Mouse (Mus musculus) CD4-positive, CD25-positive, alpha-beta regulatory T cell, adult 4 months (primary cell): ENCODE data around the gene Pafah1b2. TPM values are rescaled to one million over a fixed set of nuclear protein-coding genes. Genes with fewer than 3 reads are reported as not detected.
A peak's percentile ranks its signal among the peaks of the same experiment; 100 is the strongest.

Experiments used
- ATAC-seq: one replicate; pipeline ENCODE4 v1.8.0; 2017
- polyA plus RNA-seq, 2 experiments: library from polyadenylated mRNA; unstranded; fragments of 100-300 nt; shearing (Covaris generic); gene quantifications; one replicate each; pipeline ENCODE4 v1.2.1; 2017

Pafah1b2 gene
- polyA plus RNA-seq, 2 experiments from 2014 or later, result 64.2 to 72.1 TPM

- ATAC-seq, result no peak
Observed at GRCm38 (mm10) chr9:45941329-45941888, 71.1 kb downstream of the Pafah1b2 start.

DNA sequence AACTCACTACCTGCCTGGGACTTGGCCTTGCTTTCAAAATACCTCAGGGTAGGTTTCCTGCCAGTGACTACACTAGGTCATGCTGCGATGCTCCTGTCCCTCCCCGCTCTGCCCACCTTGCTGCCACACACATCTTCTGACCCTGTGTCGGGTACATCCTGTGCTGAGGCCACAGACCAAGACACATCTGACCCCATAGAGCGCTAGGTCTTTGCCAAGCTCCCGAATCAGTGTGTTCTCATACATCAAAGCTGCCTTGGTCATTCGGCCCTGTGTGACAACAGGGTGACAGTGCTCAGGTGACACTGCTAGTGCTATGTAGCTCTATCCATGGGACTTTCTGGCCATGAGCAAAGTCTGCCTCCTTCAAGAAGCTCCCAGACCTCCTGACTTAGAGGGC is 72.7 kb downstream of the Pafah1b2 start:
- no peak for ATAC-seq

DNA sequence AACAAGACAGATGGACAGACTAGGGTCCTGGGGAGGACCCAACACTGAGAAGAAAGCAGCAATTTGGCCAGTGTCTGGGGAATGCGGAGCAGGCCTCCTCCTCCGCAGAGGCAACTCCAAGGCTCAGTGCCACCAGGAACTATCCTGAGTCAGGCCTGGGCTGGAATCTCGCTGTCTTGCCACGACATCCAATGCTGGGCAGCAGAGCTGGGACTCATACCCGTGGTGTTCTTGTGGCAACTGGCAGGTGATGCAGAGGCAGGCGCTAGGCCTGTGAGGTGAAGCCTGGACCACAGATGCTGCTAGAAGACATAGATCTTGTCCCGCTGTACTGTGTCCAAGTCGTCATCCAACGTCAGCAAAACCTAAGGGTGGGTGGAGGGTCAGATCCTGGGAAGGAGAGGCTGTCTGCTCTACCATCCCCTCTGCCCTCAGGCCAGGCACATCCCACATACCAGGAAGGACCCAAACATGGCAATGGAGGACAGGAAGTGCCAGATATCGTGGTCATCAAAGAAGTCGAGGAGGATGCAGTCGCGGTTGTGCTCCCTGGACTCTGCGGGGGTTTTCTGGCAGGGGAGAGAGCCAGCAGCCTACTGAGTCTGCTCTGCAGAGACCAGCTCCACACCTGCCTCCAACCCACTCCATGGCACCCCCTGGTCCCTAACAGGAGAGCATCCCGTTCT is 73.4 kb downstream of the Pafah1b2 start:
- no peak for ATAC-seq

DNA sequence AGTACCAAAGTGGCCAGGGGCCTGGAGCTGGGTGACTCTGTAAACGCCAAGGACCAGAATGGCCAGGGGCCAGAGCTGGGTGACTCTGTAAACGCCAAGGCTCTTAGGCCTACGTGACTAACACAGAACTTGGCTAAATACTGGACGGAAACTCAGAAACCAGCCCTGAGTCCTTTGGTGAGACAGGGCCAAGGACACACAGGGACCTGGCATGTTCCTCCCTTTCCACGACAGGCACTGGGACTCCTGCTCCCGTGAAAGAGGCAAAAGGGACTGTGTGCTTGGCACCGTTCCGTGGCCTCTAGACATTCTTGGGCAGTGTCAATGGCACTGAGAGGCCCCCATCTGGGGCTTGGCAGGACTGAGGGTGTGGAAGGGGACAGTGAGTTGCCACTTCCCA is 74.4 kb downstream of the Pafah1b2 start:
- no peak for ATAC-seq

DNA sequence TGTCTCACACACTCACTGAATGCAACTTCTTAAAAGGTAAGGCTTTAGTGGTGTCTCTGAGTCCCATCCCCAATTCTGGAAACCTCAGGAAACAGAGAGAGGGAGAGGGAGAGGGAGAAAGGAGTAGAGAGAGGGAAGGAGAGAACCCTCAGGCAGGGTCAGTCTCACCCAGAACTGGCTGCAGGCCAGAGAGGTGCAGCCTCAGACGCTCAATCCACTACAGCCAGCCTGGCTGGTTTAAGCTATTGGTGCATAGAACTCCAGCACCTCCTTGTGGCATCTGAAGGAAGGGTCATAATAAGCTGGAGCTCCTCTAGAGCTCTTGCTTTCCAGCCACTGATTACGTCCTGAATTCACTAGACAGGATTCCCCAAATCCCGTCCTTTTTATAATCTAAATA is 75.6 kb downstream of the Pafah1b2 start:
- ATAC-seq, result peak; percentile 80

DNA sequence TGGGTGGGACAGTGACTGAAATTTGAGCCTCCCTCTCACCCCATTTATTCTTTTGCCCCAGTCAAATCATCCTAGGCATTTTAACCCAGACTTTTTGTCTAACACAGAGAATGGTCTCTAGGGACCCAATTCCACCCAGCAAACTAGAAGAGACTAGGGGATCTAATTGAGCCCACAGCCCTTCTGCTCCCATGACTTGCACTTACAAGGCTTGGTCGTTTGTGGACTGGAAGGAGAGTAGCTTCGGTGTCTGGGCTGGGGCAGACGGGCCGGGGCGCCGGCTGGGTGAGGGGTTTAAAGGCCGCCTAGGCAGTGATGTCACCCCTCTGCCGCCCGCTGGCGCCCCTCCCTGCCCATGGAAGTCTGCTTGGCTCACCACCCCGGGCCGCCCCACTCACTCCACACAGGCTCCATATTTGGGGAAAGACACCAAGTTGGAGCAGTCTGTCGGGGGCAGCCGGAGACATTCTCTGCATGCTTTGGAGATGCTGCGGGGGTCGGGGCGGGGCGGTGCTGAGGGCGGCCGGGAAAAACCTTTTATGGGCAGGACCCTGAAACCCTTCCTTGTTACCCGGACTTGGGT is 76.8 kb downstream of the Pafah1b2 start, which contains the start of gene Tagln:
Gene Tagln, minus strand, starts transcription at position 431 of the 583 bp plus-strand sequence.
- no peak for ATAC-seq

GRCm38 (mm10) chr9:45932571-45933415 is 79.7 kb downstream of the Pafah1b2 start:
- no peak for ATAC-seq

GRCm38 (mm10) chr9:45931958-45932357 is 80.5 kb downstream of the Pafah1b2 start:
- ATAC-seq, result no peak

DNA sequence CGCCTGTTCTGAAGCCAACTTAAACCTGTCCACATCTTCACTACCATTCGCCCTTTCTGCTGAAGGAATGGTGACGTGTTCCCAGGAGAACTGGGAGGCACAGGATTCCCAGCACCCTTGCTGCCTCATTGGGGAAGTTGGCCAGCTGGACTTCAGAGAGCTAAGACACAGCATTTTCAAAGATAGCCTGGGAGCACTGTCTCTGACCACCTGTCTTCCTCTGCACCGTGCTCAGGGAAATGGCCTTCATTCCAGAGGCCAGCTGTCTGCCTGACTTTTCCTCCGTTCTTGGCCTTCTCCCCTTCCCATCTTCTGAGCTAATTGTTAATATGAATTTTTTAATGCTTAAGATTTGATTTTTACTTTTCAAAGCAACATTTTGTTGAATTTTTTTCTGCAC is 83.2 kb downstream of the Pafah1b2 start:
- ATAC-seq, result no peak

DNA sequence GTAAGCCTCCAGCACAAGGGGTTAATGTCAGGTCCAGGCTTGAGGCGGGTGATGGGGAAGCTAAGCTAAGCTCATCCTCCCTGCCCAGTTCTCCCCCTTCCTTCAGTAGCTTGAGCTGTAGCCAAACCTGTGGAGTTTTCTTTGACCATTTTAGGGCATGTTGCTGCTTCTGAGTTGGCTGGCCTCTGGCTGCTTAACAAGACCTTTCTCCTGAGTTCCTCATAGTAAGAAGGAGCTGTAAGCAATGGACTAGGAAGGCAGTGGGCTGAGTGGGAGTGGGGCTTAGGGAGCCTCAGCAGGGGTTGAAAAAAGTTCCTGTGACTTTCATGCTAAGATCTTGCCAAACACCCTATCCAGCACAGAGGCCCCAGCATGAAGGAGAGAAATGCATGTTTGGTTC is 92.6 kb downstream of the Pafah1b2 start:
- no peak for ATAC-seq

- no peak for ATAC-seq
Observed at GRCm38 (mm10) chr9:45917041-45917934, 95.2 kb downstream of the Pafah1b2 start.

DNA sequence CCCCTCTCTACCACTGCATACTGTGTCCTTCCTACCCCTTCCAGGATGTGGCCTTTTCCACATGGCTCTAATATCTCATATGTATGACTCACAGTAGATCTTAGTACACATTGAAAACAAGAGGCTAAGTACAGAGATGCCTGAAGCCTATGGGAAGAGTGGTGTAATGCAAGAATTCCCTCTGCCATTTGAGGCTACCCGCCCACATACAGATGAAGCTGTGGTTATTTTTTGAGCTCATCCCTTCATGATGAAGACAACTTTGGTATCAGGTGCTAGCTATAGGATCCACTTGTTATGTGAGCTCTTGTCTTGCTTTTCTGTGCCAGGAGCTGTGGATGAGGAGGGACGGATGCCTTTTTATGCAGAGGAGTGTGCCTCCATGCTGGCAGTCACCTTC is 96.8 kb downstream of the Pafah1b2 start:
- no peak for ATAC-seq

Other genes with a start within 250 kb of the Pafah1b2 start
- gene Cep164, start 184.0 kb downstream of the Pafah1b2 start, polyA plus RNA-seq, result 10 to 100 TPM in 1 of 2 experiments, 1 to 10 TPM in 1; 5.0 to 14.4 TPM
- 10 to 100 TPM; 11.3 to 15.6 TPM for gene Bace1, start 174.1 kb downstream of the Pafah1b2 start, polyA plus RNA-seq
- gene Pcsk7, start 106.2 kb downstream of the Pafah1b2 start, polyA plus RNA-seq, result 10 to 100 TPM; 18.3 to 38.1 TPM
- 10 to 100 TPM; 32.7 to 34.0 TPM for gene Rnf214, start 105.8 kb downstream of the Pafah1b2 start, polyA plus RNA-seq
- gene Tagln, start 76.6 kb downstream of the Pafah1b2 start, polyA plus RNA-seq, result 1 to 10 TPM; 1.1 to 1.6 TPM
- 10 to 100 TPM; 40.5 to 47.2 TPM for gene Sidt2, start 57.4 kb downstream of the Pafah1b2 start, polyA plus RNA-seq
- gene Sik3, start 130 bp upstream of the Pafah1b2 start, polyA plus RNA-seq, result 10 to 100 TPM; 12.8 to 16.0 TPM
- gene Apoa1, start 215.9 kb upstream of the Pafah1b2 start, polyA plus RNA-seq, result not detected
- gene Apoc3, start 222.9 kb upstream of the Pafah1b2 start, polyA plus RNA-seq, result not detected
- not detected for gene Apoa4, start 228.0 kb upstream of the Pafah1b2 start, polyA plus RNA-seq